Mouse (Mus musculus) hindbrain, embryonic 10.5 days (tissue): ENCODE measurements around the gene Herc2. TPM values are rescaled to one million over a fixed set of nuclear protein-coding genes. Genes with fewer than 3 reads are reported as not detected.

Source experiments
- DNase-seq: peaks from one replicate; pipeline ENCODE4 v3.0.0-alpha.2; 2017; ENCODE audit warnings: low spot score
- H3K27ac ChIP-seq: fragments of 300-500 bp; sonication (generic); 2 replicates; pipeline ENCODE4 v1.5.1; 2016; ENCODE audit warnings: mild to moderate bottlenecking, moderate library complexity
- H3K27me3 ChIP-seq: fragments of 300-500 bp; sonication (generic); 2 replicates; pipeline ENCODE4 v1.6.1; 2016; ENCODE audit warnings: mild to moderate bottlenecking; ENCODE audit not compliant: poor library complexity, insufficient read depth, severe bottlenecking
- H3K36me3 ChIP-seq: fragments of 300-500 bp; sonication (generic); 2 replicates; pipeline ENCODE4 v1.6.1; 2016; ENCODE audit warnings: mild to moderate bottlenecking, moderate library complexity
- H3K4me1 ChIP-seq: fragments of 300-500 bp; sonication (generic); replicated peaks from 2 replicates; pipeline ENCODE4 v1.6.1; 2016; ENCODE audit warnings: mild to moderate bottlenecking
- H3K4me3 ChIP-seq: fragments of 300-500 bp; sonication (generic); 2 replicates; pipeline ENCODE4 v1.5.1; 2016; ENCODE audit warnings: mild to moderate bottlenecking, moderate library complexity
- H3K9me3 ChIP-seq: fragments of 300-500 bp; sonication (generic); 2 replicates; pipeline ENCODE4 v1.6.1; 2016; ENCODE audit warnings: mild to moderate bottlenecking, moderate library complexity
- WGBS: fragments of 180-500 bp; shearing (Covaris S2); methylation state at CpG from one replicate; pipeline ENCODE4 v1.1.7; 2016; 5-methylcytosine and 5-hydroxymethylcytosine counted together
- polyA plus RNA-seq: library from polyadenylated mRNA; unstranded; fragments of >200 nt; fragmentation: Nextera tagmentation; extraction: Ambion mirVana; gene quantifications from 2 replicates; pipeline ENCODE4 v1.2.1, GENCODE M21; 2016

Gene Herc2
- polyA plus RNA-seq, 1 experiment from 2014 or later, result 23.8 TPM

- Histone ChIP-seq H3K9me3 (no peaks in the 10 kb centered on the region), H3K36me3 (no peaks in the 10 kb centered on the region), H3K4me1 (no peaks in the 10 kb centered on the region), H3K27me3 (no peaks in the 10 kb centered on the region), H3K27ac (no peak overlapping the region), H3K4me3 (no peak overlapping the region)
- DNase-seq, result peak; percentile 65
- WGBS, result 12% methylated on average over 5 of the region's 5 CpGs
Observed at GRCm38 (mm10) chr7:56042353-56042752, 7.6 kb upstream of the Herc2 start.

GRCm38 (mm10) chr7:56043577-56044266 is 6.3 kb upstream of the Herc2 start:
- no peaks in the 10 kb centered on the region for H3K9me3 ChIP-seq
- H3K27me3 ChIP-seq, result no peaks in the 10 kb centered on the region
- no peak for DNase-seq
- WGBS, result 69% methylated on average over 4 of the region's 4 CpGs
- no peak overlapping the region for H3K4me3 ChIP-seq
- peaks cover 2% of the 10 kb centered on the region; the same call in 1 of the 2 replicates for H3K4me1 ChIP-seq
- no peaks in the 10 kb centered on the region for H3K36me3 ChIP-seq
- H3K27ac ChIP-seq, result no peak overlapping the region

GRCm38 (mm10) chr7:56044267-56044629 is 5.7 kb upstream of the Herc2 start:
- Histone ChIP-seq H3K27me3 (no peaks in the 10 kb centered on the region), H3K4me3 (no peak overlapping the region), H3K4me1 (peaks cover 8% of the 10 kb centered on the region), H3K27ac (no peak overlapping the region), H3K36me3 (no peaks in the 10 kb centered on the region), H3K9me3 (no peaks in the 10 kb centered on the region)
- 88% methylated on average over 3 of the region's 3 CpGs for WGBS
- no peak for DNase-seq

- Histone ChIP-seq H3K9me3 (no peaks in the 10 kb centered on the region), H3K36me3 (no peaks in the 10 kb centered on the region), H3K4me3 (no peak overlapping the region), H3K4me1 (peaks cover 22% of the 10 kb centered on the region), H3K27me3 (no peaks in the 10 kb centered on the region), H3K27ac (no peak overlapping the region)
- WGBS, result 77% methylated on average over 1 of the region's 1 CpGs
- DNase-seq, result no peak
Observed at GRCm38 (mm10) chr7:56047178-56047577, 2.8 kb upstream of the Herc2 start.

GRCm38 (mm10) chr7:56050487-56050911 is 503 bp downstream of the Herc2 start:
- Histone ChIP-seq H3K9me3 (no peaks in the 10 kb centered on the region), H3K27ac (peak overlapping the region; percentile 91), H3K27me3 (no peaks in the 10 kb centered on the region), H3K4me3 (peak overlapping the region; percentile 85), H3K36me3 (peaks cover 4% of the 10 kb centered on the region; the same call in 1 of the 2 replicates), H3K4me1 (peaks cover 22% of the 10 kb centered on the region)
- 0% methylated on average over 18 of the region's 18 CpGs for WGBS
- DNase-seq, result no peak

GRCm38 (mm10) chr7:56052996-56053395 is 3.0 kb downstream of the Herc2 start:
- peaks cover 19% of the 10 kb centered on the region for H3K36me3 ChIP-seq
- no peak overlapping the region for H3K4me3 ChIP-seq
- no peaks in the 10 kb centered on the region for H3K27me3 ChIP-seq
- no peaks in the 10 kb centered on the region for H3K9me3 ChIP-seq
- H3K27ac ChIP-seq, result no peak overlapping the region
- H3K4me1 ChIP-seq, result peaks cover 22% of the 10 kb centered on the region
- no peak for DNase-seq

- no peaks in the 10 kb centered on the region for H3K27me3 ChIP-seq
- H3K9me3 ChIP-seq, result no peaks in the 10 kb centered on the region
- peaks cover 14% of the 10 kb centered on the region for H3K4me1 ChIP-seq
- no peak overlapping the region for H3K4me3 ChIP-seq
- 91% methylated on average over 3 of the region's 3 CpGs for WGBS
- DNase-seq, result no peak
- no peak overlapping the region for H3K27ac ChIP-seq
- H3K36me3 ChIP-seq, result peaks cover 26% of the 10 kb centered on the region
Observed at GRCm38 (mm10) chr7:56055338-56055737, 5.3 kb downstream of the Herc2 start.

- H3K4me3 ChIP-seq, result no peak overlapping the region
- H3K27me3 ChIP-seq, result no peaks in the 10 kb centered on the region
- WGBS, result 91% methylated on average over 1 of the region's 1 CpGs
Observed at GRCm38 (mm10) chr7:56064876-56065275, 14.9 kb downstream of the Herc2 start.

GRCm38 (mm10) chr7:56066136-56066535 is 16.1 kb downstream of the Herc2 start:
- Histone ChIP-seq H3K27ac (no peak overlapping the region), H3K27me3 (no peaks in the 10 kb centered on the region), H3K4me1 (no peaks in the 10 kb centered on the region), H3K4me3 (no peak overlapping the region), H3K36me3 (peaks cover 17% of the 10 kb centered on the region), H3K9me3 (no peaks in the 10 kb centered on the region)
- WGBS, result 87% methylated on average over 2 of the region's 2 CpGs
- DNase-seq, result no peak

More at GRCm38 (mm10) chr7:56064876-56065275, 14.9 kb downstream of the Herc2 start:
- H3K27ac ChIP-seq, result no peak overlapping the region
- no peaks in the 10 kb centered on the region for H3K4me1 ChIP-seq
- no peaks in the 10 kb centered on the region for H3K9me3 ChIP-seq
- H3K36me3 ChIP-seq, result peaks cover 18% of the 10 kb centered on the region
- no peak for DNase-seq

GRCm38 (mm10) chr7:56066634-56067033 is 16.6 kb downstream of the Herc2 start:
- DNase-seq, result no peak
- no peaks in the 10 kb centered on the region for H3K4me1 ChIP-seq
- peaks cover 12% of the 10 kb centered on the region for H3K36me3 ChIP-seq
- H3K27me3 ChIP-seq, result no peaks in the 10 kb centered on the region
- H3K4me3 ChIP-seq, result no peak overlapping the region
- H3K27ac ChIP-seq, result no peak overlapping the region
- no peaks in the 10 kb centered on the region for H3K9me3 ChIP-seq
- 96% methylated on average over 1 of the region's 1 CpGs for WGBS

GRCm38 (mm10) chr7:56071724-56072123 is 21.7 kb downstream of the Herc2 start:
- no peaks in the 10 kb centered on the region for H3K9me3 ChIP-seq
- no peaks in the 10 kb centered on the region for H3K4me1 ChIP-seq
- no peak overlapping the region for H3K27ac ChIP-seq
- H3K36me3 ChIP-seq, result peaks cover 22% of the 10 kb centered on the region
- no peaks in the 10 kb centered on the region for H3K27me3 ChIP-seq
- DNase-seq, result no peak
- H3K4me3 ChIP-seq, result no peak overlapping the region
- 91% methylated on average over 4 of the region's 4 CpGs for WGBS

GRCm38 (mm10) chr7:56083034-56083433 is 33.0 kb downstream of the Herc2 start:
- Histone ChIP-seq H3K9me3 (no peaks in the 10 kb centered on the region), H3K27ac (no peak overlapping the region), H3K36me3 (peaks cover 42% of the 10 kb centered on the region), H3K4me3 (no peak overlapping the region), H3K4me1 (no peaks in the 10 kb centered on the region), H3K27me3 (no peaks in the 10 kb centered on the region)
- 90% methylated on average over 2 of the region's 2 CpGs for WGBS
- DNase-seq, result no peak

- Histone ChIP-seq H3K9me3 (no peaks in the 10 kb centered on the region), H3K4me1 (no peaks in the 10 kb centered on the region), H3K27ac (no peak overlapping the region), H3K36me3 (peaks cover 84% of the 10 kb centered on the region), H3K4me3 (no peak overlapping the region), H3K27me3 (no peaks in the 10 kb centered on the region)
- 94% methylated on average over 3 of the region's 3 CpGs for WGBS
- DNase-seq, result no peak
Observed at GRCm38 (mm10) chr7:56089097-56089496, 39.1 kb downstream of the Herc2 start.

GRCm38 (mm10) chr7:56091445-56091844 is 41.4 kb downstream of the Herc2 start:
- Histone ChIP-seq H3K9me3 (no peaks in the 10 kb centered on the region), H3K4me3 (no peak overlapping the region), H3K4me1 (no peaks in the 10 kb centered on the region), H3K36me3 (peaks cover 85% of the 10 kb centered on the region), H3K27ac (no peak overlapping the region), H3K27me3 (no peaks in the 10 kb centered on the region)
- no peak for DNase-seq
- WGBS, result 97% methylated on average over 5 of the region's 5 CpGs
